Mouse (Mus musculus) forebrain, embryonic 15.5 days (tissue): ENCODE measurements around the gene Fblim1. TPM values are rescaled to one million over a fixed set of nuclear protein-coding genes. Genes with fewer than 3 reads are reported as not detected.

Experiments
- polyA plus RNA-seq: library from polyadenylated mRNA; unstranded; fragments of >200 nt; fragmentation: Nextera tagmentation; extraction: Ambion mirVana; gene quantifications from 2 replicates; pipeline ENCODE4 v1.2.1, GENCODE M21; 2015

Fblim1 gene
- polyA plus RNA-seq, 1 experiment from 2014 or later = 17.4 TPM

Other genes starting within 250 kb of the Fblim1 start
- gene Fam131c, start 237.9 kb downstream of the Fblim1 start, polyA plus RNA-seq = 12.1 and 13.8 TPM in 2 replicates
- gene Clcnka, start 207.4 kb downstream of the Fblim1 start, polyA plus RNA-seq = not detected in 2 replicates
- not detected in 2 replicates for gene Clcnkb, start 190.1 kb downstream of the Fblim1 start, polyA plus RNA-seq
- gene Hspb7, start 185.3 kb downstream of the Fblim1 start, polyA plus RNA-seq = 0.09 TPM in 1 of 2 replicates, not detected in the other
- 0.20 TPM in 1 of 2 replicates, not detected in the other for gene Srarp, start 170.0 kb downstream of the Fblim1 start, polyA plus RNA-seq
- gene Zbtb17, start 161.4 kb downstream of the Fblim1 start, polyA plus RNA-seq = 61.8 and 65.6 TPM in 2 replicates
- gene Spen, start 67.5 kb downstream of the Fblim1 start, polyA plus RNA-seq = 18.5 and 18.9 TPM in 2 replicates
- gene Tmem82, start 12.5 kb upstream of the Fblim1 start, polyA plus RNA-seq = 0.17 TPM in 2 replicates
- gene Slc25a34, start 17.7 kb upstream of the Fblim1 start, polyA plus RNA-seq = 0.06 and 0.14 TPM in 2 replicates
- gene Plekhm2, start 58.8 kb upstream of the Fblim1 start, polyA plus RNA-seq = 7.6 TPM in 2 replicates
- not detected in 2 replicates for gene Rsc1a1, start 79.5 kb upstream of the Fblim1 start, polyA plus RNA-seq
- 14.6 and 15.3 TPM in 2 replicates for gene Ddi2, start 117.3 kb upstream of the Fblim1 start, polyA plus RNA-seq
- not detected in 2 replicates for gene Agmat, start 140.6 kb upstream of the Fblim1 start, polyA plus RNA-seq
- gene Dnajc16, start 184.8 kb upstream of the Fblim1 start, polyA plus RNA-seq = 5.2 and 5.3 TPM in 2 replicates
- 14.9 and 18.2 TPM in 2 replicates for gene Casp9, start 187.5 kb upstream of the Fblim1 start, polyA plus RNA-seq
- not detected in 2 replicates for gene Cela2a, start 220.1 kb upstream of the Fblim1 start, polyA plus RNA-seq
- gene Ctrc, start 240.3 kb upstream of the Fblim1 start, polyA plus RNA-seq = not detected in 2 replicates